Mouse (Mus musculus): ENCODE data around the gene Ropn1l. TPM values are rescaled to one million over a fixed set of nuclear protein-coding genes. Genes with fewer than 3 reads are reported as not detected.

Ropn1l gene
- total and polyA plus RNA-seq, 3 experiments, result 0.96 to 1.7 TPM; not detected in 1

- Histone ChIP-seq H3K79me2 (ENCODE audit: control insufficient read depth, insufficient read depth, low read length, poor library complexity) (no peaks in the 10 kb centered on the region), H3K27ac (ENCODE audit: control insufficient read depth, low read depth, low read length) (no peak overlapping the region), H3K9me3 (replicated peaks; ENCODE audit: insufficient read depth, low read length) (no peaks in the 10 kb centered on the region), H3K27me3 (ENCODE audit: control insufficient read depth in 1 of 2, insufficient read depth in 2 of 2, low read length in 2 of 2) (no peaks in the 10 kb centered on the region), H3K9ac (ENCODE audit: control insufficient read depth, low read depth, low read length, poor library complexity, severe bottlenecking) (no peak overlapping the region), H3K36me3 (ENCODE audit: control insufficient read depth in 1 of 2, insufficient read depth in 2 of 2, low read length in 2 of 2) (no peaks in the 10 kb centered on the region), H3K4me3 (ENCODE audit: control insufficient read depth in 1 of 2, insufficient read depth in 1 of 2, low read depth in 2 of 2, low read length in 2 of 2) (no peak overlapping the region), H3K4me1 (ENCODE audit: control insufficient read depth in 1 of 2, insufficient read depth in 2 of 2, low read length in 2 of 2) (no peaks in the 10 kb centered on the region)
- TF ChIP-seq POLR2A (IDR thresholded peaks at IDR 0.05; ENCODE audit: control insufficient read depth in 1 of 2, insufficient read depth in 1 of 2, low read depth in 1 of 2, low read length in 2 of 2, poor library complexity in 1 of 2) (no peak), CHD1 (IDR thresholded peaks at IDR 0.05; ENCODE audit: low read depth, low read length) (no peak), MXI1 (IDR thresholded peaks at IDR 0.05; ENCODE audit: low read depth, low read length) (no peak), SMC3 (IDR thresholded peaks at IDR 0.05; ENCODE audit: low read depth, low read length) (no peak), HCFC1 (IDR thresholded peaks at IDR 0.05; ENCODE audit: low read depth, low read length) (no peak)
- DNase-seq (ENCODE audit: low read depth, low spot score), result no peak
These were observed 60.1 kb downstream of the Ropn1l start for GRCm38 (mm10) chr15:31393402-31393801.

- no peaks in the 10 kb centered on the region for H3K4me1 ChIP-seq (ENCODE audit: control insufficient read depth in 1 of 2, insufficient read depth in 2 of 2, low read length in 2 of 2)
- no peak for DNase-seq (ENCODE audit: low read depth, low spot score)
- no peak overlapping the region for H3K4me3 ChIP-seq (ENCODE audit: control insufficient read depth in 1 of 2, insufficient read depth in 1 of 2, low read depth in 2 of 2, low read length in 2 of 2)
- H3K79me2 ChIP-seq (ENCODE audit: control insufficient read depth, insufficient read depth, low read length, poor library complexity), result no peaks in the 10 kb centered on the region
- H3K9ac ChIP-seq (ENCODE audit: control insufficient read depth, low read depth, low read length, poor library complexity, severe bottlenecking), result no peak overlapping the region
- no peak overlapping the region for H3K27ac ChIP-seq (ENCODE audit: control insufficient read depth, low read depth, low read length)
- H3K9me3 ChIP-seq (replicated peaks; ENCODE audit: insufficient read depth, low read length), result no peaks in the 10 kb centered on the region
- TF ChIP-seq E2F4 (IDR thresholded peaks at IDR 0.05; ENCODE audit: borderline replicate concordance, low read depth, low read length) (no peak), GATA1 (IDR thresholded peaks at IDR 0.05; ENCODE audit: low read depth, low read length) (no peak), MYC (IDR thresholded peaks at IDR 0.05; ENCODE audit: low read depth, low read length) (no peak), HCFC1 (IDR thresholded peaks at IDR 0.05; ENCODE audit: low read depth, low read length) (no peak), CHD2 (IDR thresholded peaks at IDR 0.05; ENCODE audit: low read length) (no peak), ZKSCAN1 (IDR thresholded peaks at IDR 0.05; ENCODE audit: low read depth, low read length) (no peak), CTCF (IDR thresholded peaks at IDR 0.05 in 2 of 3, conservative IDR thresholded peaks at IDR 0.05 in 1 of 3; ENCODE audit: control insufficient read depth in 1 of 3, insufficient read depth in 1 of 3, low read depth in 2 of 3, low read length in 3 of 3, poor library complexity in 1 of 3, severe bottlenecking in 1 of 3) (no peak), USF1 (IDR thresholded peaks at IDR 0.05; ENCODE audit: low read depth, low read length) (no peak), POLR2AphosphoS5 (IDR thresholded peaks at IDR 0.05; ENCODE audit: borderline replicate concordance, low read depth, low read length) (no peak), MAFK (IDR thresholded peaks at IDR 0.05; ENCODE audit: borderline replicate concordance, low read depth, low read length) (no peak), SMC3 (IDR thresholded peaks at IDR 0.05; ENCODE audit: low read depth, low read length) (no peak)
- H3K27me3 ChIP-seq (ENCODE audit: control insufficient read depth in 1 of 2, insufficient read depth in 2 of 2, low read length in 2 of 2), result no peaks in the 10 kb centered on the region
- H3K36me3 ChIP-seq (ENCODE audit: control insufficient read depth in 1 of 2, insufficient read depth in 2 of 2, low read length in 2 of 2), result no peaks in the 10 kb centered on the region
These were observed 60.8 kb downstream of the Ropn1l start for GRCm38 (mm10) chr15:31392705-31393104.

- Histone ChIP-seq H3K4me1 (ENCODE audit: control insufficient read depth in 1 of 2, insufficient read depth in 2 of 2, low read length in 2 of 2) (no peaks in the 10 kb centered on the region), H3K9me3 (replicated peaks; ENCODE audit: insufficient read depth, low read length) (no peaks in the 10 kb centered on the region), H3K9ac (ENCODE audit: control insufficient read depth, low read depth, low read length, poor library complexity, severe bottlenecking) (no peak overlapping the region), H3K79me2 (ENCODE audit: control insufficient read depth, insufficient read depth, low read length, poor library complexity) (no peaks in the 10 kb centered on the region), H3K27me3 (ENCODE audit: control insufficient read depth in 1 of 2, insufficient read depth in 2 of 2, low read length in 2 of 2) (no peaks in the 10 kb centered on the region), H3K27ac (ENCODE audit: control insufficient read depth, low read depth, low read length) (no peak overlapping the region), H3K4me3 (ENCODE audit: control insufficient read depth in 1 of 2, insufficient read depth in 1 of 2, low read depth in 2 of 2, low read length in 2 of 2) (no peak overlapping the region), H3K36me3 (ENCODE audit: control insufficient read depth in 1 of 2, insufficient read depth in 2 of 2, low read length in 2 of 2) (no peaks in the 10 kb centered on the region)
- DNase-seq (ENCODE audit: low read depth, low spot score), result no peak
- no peak for TF ChIP-seq POLR2AphosphoS2 (IDR thresholded peaks at IDR 0.05; ENCODE audit: low read length)
These were observed 61.4 kb downstream of the Ropn1l start for GRCm38 (mm10) chr15:31392135-31392534.

Other genes with a start within 250 kb of the Ropn1l start
- 17.8 and 18.0 TPM in 2 replicates for gene Dap, start 229.4 kb downstream of the Ropn1l start, total RNA-seq (2012; rRNA removed)
- 10 to 100 TPM in 1 of 2 experiments, not detected in 1; 72.6 TPM for gene Dap, start 229.4 kb downstream of the Ropn1l start, polyA plus RNA-seq (2012; ENCODE audit: insufficient read depth in 1 of 2, insufficient read length in 2 of 2, low read depth in 1 of 2, low replicate concordance in 2 of 2, missing spikeins in 1 of 2)
- 12.0 and 16.1 TPM in 2 replicates for gene Ankrd33b, start 86.0 kb downstream of the Ropn1l start, total RNA-seq (2012; rRNA removed)
- 10 to 100 TPM in 1 of 2 experiments, not detected in 1; 11.1 TPM for gene Ankrd33b, start 86.0 kb downstream of the Ropn1l start, polyA plus RNA-seq (2012; ENCODE audit: insufficient read depth in 1 of 2, insufficient read length in 2 of 2, low read depth in 1 of 2, low replicate concordance in 2 of 2, missing spikeins in 1 of 2)
- 37.9 and 42.8 TPM in 2 replicates for gene March6, start 77.3 kb upstream of the Ropn1l start, total RNA-seq (2012; rRNA removed)
- 100 to 1,000 TPM in 1 of 2 experiments, 10 to 100 TPM in 1; 62.5 to 114 TPM for gene March6, start 77.3 kb upstream of the Ropn1l start, polyA plus RNA-seq (2012; ENCODE audit: insufficient read depth in 1 of 2, insufficient read length in 2 of 2, low read depth in 1 of 2, low replicate concordance in 2 of 2, missing spikeins in 1 of 2)
- gene Cmbl, start 111.7 kb upstream of the Ropn1l start, total RNA-seq (2012; rRNA removed), result 0.31 TPM in 1 of 2 replicates, not detected in the other
- under 1 TPM in 1 of 2 experiments, not detected in 1; 0.22 TPM for gene Cmbl, start 111.7 kb upstream of the Ropn1l start, polyA plus RNA-seq (2012; ENCODE audit: insufficient read depth in 1 of 2, insufficient read length in 2 of 2, low read depth in 1 of 2, low replicate concordance in 2 of 2, missing spikeins in 1 of 2)
- 1,184 and 1,257 TPM in 2 replicates for gene Cct5, start 148.1 kb upstream of the Ropn1l start, total RNA-seq (2012; rRNA removed)
- gene Cct5, start 148.1 kb upstream of the Ropn1l start, polyA plus RNA-seq (2012; ENCODE audit: insufficient read depth in 1 of 2, insufficient read length in 2 of 2, low read depth in 1 of 2, low replicate concordance in 2 of 2, missing spikeins in 1 of 2), result 100 to 1,000 TPM; 396 to 798 TPM
- gene Fam173b, start 148.1 kb upstream of the Ropn1l start, total RNA-seq (2012; rRNA removed), result 26.2 and 29.2 TPM in 2 replicates
- 10 to 100 TPM in 1 of 2 experiments, not detected in 1; 21.0 TPM for gene Fam173b, start 148.1 kb upstream of the Ropn1l start, polyA plus RNA-seq (2012; ENCODE audit: insufficient read depth in 1 of 2, insufficient read length in 2 of 2, low read depth in 1 of 2, low replicate concordance in 2 of 2, missing spikeins in 1 of 2)

Measured in MEL (cell line).